Mouse (Mus musculus) midbrain, embryonic 12.5 days (tissue): ENCODE measurements at regions not wholly inside any gene's neighbourhood (a gene's known extent, or its start where the extent isn't known, plus 50 kb on each side); places are given as distances from the start of the nearest gene placed in this dataset.

Source experiments
- ATAC-seq: fragments of 200-750 bp; cut with Nextera tagmentation; 2 replicates; pipeline ENCODE4 v1.8.0; 2017; ENCODE audit warnings: low read depth, moderate TSS enrichment, moderate library complexity; ENCODE audit not compliant: low FRiP score
- H3K27ac ChIP-seq: fragments of 300-500 bp; sonication (generic); replicated peaks from 2 replicates; pipeline ENCODE4 v1.5.1; 2016; ENCODE audit warnings: mild to moderate bottlenecking
- H3K27me3 ChIP-seq: fragments of 300-500 bp; sonication (generic); 2 replicates; pipeline ENCODE4 v1.6.1; 2016; ENCODE audit warnings: mild to moderate bottlenecking
- H3K36me3 ChIP-seq: fragments of 300-500 bp; sonication (generic); 2 replicates; pipeline ENCODE4 v1.6.1; 2016
- H3K4me1 ChIP-seq: fragments of 300-500 bp; sonication (generic); 2 replicates; pipeline ENCODE4 v1.6.1; 2016
- H3K4me2 ChIP-seq: fragments of 300-500 bp; sonication (generic); replicated peaks from 2 replicates; pipeline ENCODE4 v1.6.1; 2016; ENCODE audit warnings: mild to moderate bottlenecking, moderate library complexity
- H3K4me3 ChIP-seq: fragments of 300-500 bp; sonication (generic); 2 replicates; pipeline ENCODE4 v1.5.1; 2016; ENCODE audit warnings: mild to moderate bottlenecking
- H3K9ac ChIP-seq: fragments of 300-500 bp; sonication (generic); replicated peaks from 2 replicates; pipeline ENCODE4 v1.6.1; 2016; ENCODE audit warnings: mild to moderate bottlenecking, moderate library complexity
- H3K9me3 ChIP-seq: fragments of 300-500 bp; sonication (generic); 2 replicates; pipeline ENCODE4 v1.6.1; 2016; ENCODE audit warnings: mild to moderate bottlenecking
- WGBS: fragments of 180-500 bp; shearing (Covaris S2); methylation state at CpG from one replicate; pipeline ENCODE4 v1.1.7; 2016; 5-methylcytosine and 5-hydroxymethylcytosine counted together

GRCm38 (mm10) chr13:112000293-112000665 lies 191.5 kb upstream of the Map3k1 start:
- no peak overlapping the region for H3K27ac ChIP-seq

DNA sequence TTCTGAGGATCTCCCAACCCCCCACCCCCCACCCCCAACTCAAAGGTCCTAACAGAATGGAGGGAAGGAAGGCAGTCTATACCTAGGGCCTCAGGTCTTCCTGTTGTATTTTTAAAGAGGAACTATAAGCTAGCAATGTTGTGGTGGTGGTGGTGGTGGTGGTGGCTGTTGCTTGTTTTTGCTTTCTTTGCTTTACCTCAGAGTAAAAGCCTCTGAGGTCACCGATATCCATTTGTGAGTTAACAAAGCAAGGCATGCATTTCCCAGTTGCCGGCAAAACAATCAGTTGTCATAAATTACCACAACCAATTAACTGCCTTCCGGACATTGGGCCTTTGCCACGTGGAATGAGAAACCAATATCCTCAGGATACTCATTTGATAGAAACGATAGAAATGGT lies 191.9 kb upstream of the Map3k1 start:
- 72% methylated on average over 5 of the region's 5 CpGs for WGBS
- no peaks in the 10 kb centered on the region for H3K27me3 ChIP-seq
- no peak overlapping the region for H3K27ac ChIP-seq
- peaks cover 24% of the 10 kb centered on the region for H3K4me1 ChIP-seq
- H3K9ac ChIP-seq: no peak overlapping the region
- ATAC-seq: no peak
- no peaks in the 10 kb centered on the region for H3K9me3 ChIP-seq
- no peak overlapping the region for H3K4me3 ChIP-seq
- H3K36me3 ChIP-seq: no peaks in the 10 kb centered on the region
- no peak overlapping the region for H3K4me2 ChIP-seq

More at GRCm38 (mm10) chr13:112000293-112000665, 191.5 kb upstream of the Map3k1 start:
- H3K4me3 ChIP-seq: no peak overlapping the region
- H3K36me3 ChIP-seq: no peaks in the 10 kb centered on the region
- no peak overlapping the region for H3K9ac ChIP-seq
- peaks cover 24% of the 10 kb centered on the region for H3K4me1 ChIP-seq
- H3K4me2 ChIP-seq: no peak overlapping the region
- ATAC-seq: no peak
- WGBS: 42% methylated on average over 6 of the region's 6 CpGs
- H3K9me3 ChIP-seq: no peaks in the 10 kb centered on the region
- H3K27me3 ChIP-seq: no peaks in the 10 kb centered on the region

GRCm38 (mm10) chr13:112001155-112002025 lies 192.6 kb upstream of the Map3k1 start:
- Histone ChIP-seq H3K4me3 (no peak overlapping the region), H3K4me1 (peaks cover 24% of the 10 kb centered on the region), H3K9ac (no peak overlapping the region), H3K9me3 (no peaks in the 10 kb centered on the region), H3K27ac (no peak overlapping the region), H3K36me3 (no peaks in the 10 kb centered on the region), H3K4me2 (no peak overlapping the region; the same call in 1 of the 2 replicates), H3K27me3 (no peaks in the 10 kb centered on the region)
- peak; percentile 61 for ATAC-seq
- 45% methylated on average over 20 of the region's 20 CpGs for WGBS

DNA sequence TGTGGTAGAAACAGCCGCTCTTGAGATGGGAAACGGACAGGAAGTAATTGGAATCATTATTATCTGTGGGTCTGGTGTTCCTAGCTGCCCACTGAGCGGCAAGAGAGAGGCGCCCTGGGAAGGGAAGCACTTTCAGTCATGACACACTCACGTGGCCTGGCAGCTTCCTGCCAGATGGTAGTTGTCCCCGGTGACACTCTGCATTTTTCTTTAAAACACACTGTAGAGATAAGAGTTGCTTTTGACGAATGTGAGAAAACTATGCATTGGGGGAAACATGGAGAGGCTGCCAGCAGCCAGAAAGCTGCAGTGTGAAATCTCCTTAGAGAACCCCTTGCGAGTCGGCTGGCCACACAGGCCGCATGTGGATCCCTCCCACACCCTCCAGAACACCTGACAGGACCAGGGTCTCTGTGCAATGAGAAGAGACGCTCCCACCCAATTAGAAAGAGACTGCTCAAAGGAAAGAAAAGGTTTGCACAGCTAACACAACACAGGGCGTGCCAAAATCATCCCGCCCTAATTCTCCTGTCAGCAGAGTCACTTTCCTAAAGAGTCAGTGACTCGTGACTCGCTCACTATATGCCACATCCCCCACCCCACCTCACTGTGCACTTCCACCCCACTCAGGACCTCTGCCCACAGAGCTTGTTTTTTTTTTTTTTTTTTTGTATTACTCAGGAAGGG lies 194.0 kb upstream of the Map3k1 start:
- Histone ChIP-seq H3K9me3 (no peaks in the 10 kb centered on the region), H3K4me2 (no peak overlapping the region), H3K27me3 (no peaks in the 10 kb centered on the region), H3K4me3 (no peak overlapping the region), H3K36me3 (no peaks in the 10 kb centered on the region), H3K4me1 (peaks cover 24% of the 10 kb centered on the region), H3K9ac (no peak overlapping the region), H3K27ac (no peak overlapping the region)
- peak; percentile 21; the same call in 1 of the 2 replicates for ATAC-seq
- WGBS: 70% methylated on average over 15 of the region's 15 CpGs

GRCm38 (mm10) chr13:112003445-112003844 lies 194.7 kb upstream of the Map3k1 start:
- H3K4me1 ChIP-seq: peaks cover 24% of the 10 kb centered on the region
- no peaks in the 10 kb centered on the region for H3K36me3 ChIP-seq
- no peak overlapping the region for H3K27ac ChIP-seq
- no peak overlapping the region for H3K4me2 ChIP-seq
- no peaks in the 10 kb centered on the region for H3K27me3 ChIP-seq
- WGBS: 78% methylated on average over 7 of the region's 7 CpGs
- no peak for ATAC-seq
- H3K9me3 ChIP-seq: no peaks in the 10 kb centered on the region
- H3K4me3 ChIP-seq: no peak overlapping the region
- no peak overlapping the region for H3K9ac ChIP-seq

GRCm38 (mm10) chr13:112004126-112004525 lies 195.3 kb upstream of the Map3k1 start:
- no peak for ATAC-seq
- no peaks in the 10 kb centered on the region for H3K9me3 ChIP-seq
- H3K27ac ChIP-seq: no peak overlapping the region
- peaks cover 24% of the 10 kb centered on the region for H3K4me1 ChIP-seq
- no peaks in the 10 kb centered on the region for H3K27me3 ChIP-seq
- no peak overlapping the region for H3K4me3 ChIP-seq
- H3K36me3 ChIP-seq: no peaks in the 10 kb centered on the region
- H3K4me2 ChIP-seq: no peak overlapping the region
- 91% methylated on average over 3 of the region's 3 CpGs for WGBS
- H3K9ac ChIP-seq: no peak overlapping the region

DNA sequence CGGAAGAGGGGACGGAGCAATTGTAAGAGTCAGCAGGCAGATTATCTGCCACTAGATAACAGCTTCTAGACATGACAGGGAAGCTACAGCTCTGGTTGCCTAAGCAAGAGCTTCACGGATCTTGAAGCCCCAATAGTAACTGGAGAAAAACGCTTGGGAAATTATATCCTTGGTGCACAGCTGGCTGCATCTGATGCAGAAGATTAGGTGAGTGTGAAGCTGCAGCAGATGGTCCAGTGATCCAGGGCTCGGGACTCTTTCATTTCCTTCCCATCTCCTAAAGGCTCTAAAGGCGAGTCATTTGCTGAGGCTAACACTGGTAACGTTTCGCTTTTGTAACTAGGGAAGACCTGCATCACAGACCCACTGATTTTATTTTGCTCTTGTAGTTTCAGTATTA lies 196.6 kb upstream of the Map3k1 start:
- Histone ChIP-seq H3K9ac (no peak overlapping the region), H3K4me3 (no peak overlapping the region), H3K4me2 (no peak overlapping the region), H3K9me3 (no peaks in the 10 kb centered on the region), H3K4me1 (peaks cover 22% of the 10 kb centered on the region), H3K36me3 (no peaks in the 10 kb centered on the region), H3K27me3 (no peaks in the 10 kb centered on the region), H3K27ac (no peak overlapping the region)
- ATAC-seq: no peak
- WGBS: 78% methylated on average over 8 of the region's 8 CpGs

- Histone ChIP-seq H3K27me3 (no peaks in the 10 kb centered on the region), H3K4me3 (no peak overlapping the region), H3K9me3 (no peaks in the 10 kb centered on the region), H3K4me1 (no peaks in the 10 kb centered on the region), H3K9ac (no peak overlapping the region), H3K36me3 (no peaks in the 10 kb centered on the region), H3K4me2 (no peak overlapping the region), H3K27ac (no peak overlapping the region)
- no peak for ATAC-seq
- 95% methylated on average over 5 of the region's 5 CpGs for WGBS
Measured at GRCm38 (mm10) chr13:112008806-112009205, 200.0 kb upstream of the Map3k1 start.

DNA sequence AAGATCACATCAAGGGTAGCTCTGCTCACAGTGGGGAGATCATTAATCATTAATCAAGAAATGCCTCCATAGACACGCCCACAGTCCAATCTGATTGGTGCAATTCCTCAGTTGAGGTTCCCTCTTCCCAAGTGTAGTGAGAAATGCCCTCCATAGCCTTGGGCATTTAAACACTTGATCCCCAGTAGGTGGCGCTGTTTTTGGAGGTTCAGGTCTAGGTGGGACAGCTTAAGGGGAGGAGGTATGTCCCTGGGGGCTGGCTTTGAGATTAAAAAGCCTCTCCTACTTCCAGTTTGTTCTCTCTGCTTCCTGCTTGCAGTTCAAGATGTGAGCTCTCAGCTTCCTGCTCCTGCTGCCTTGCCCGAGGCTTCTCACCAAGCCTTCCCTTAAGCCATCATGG lies 200.5 kb upstream of the Map3k1 start:
- no peak for ATAC-seq
- no peak overlapping the region for H3K4me3 ChIP-seq
- no peaks in the 10 kb centered on the region for H3K36me3 ChIP-seq
- H3K27me3 ChIP-seq: no peaks in the 10 kb centered on the region
- no peaks in the 10 kb centered on the region for H3K4me1 ChIP-seq
- H3K27ac ChIP-seq: no peak overlapping the region
- no peak overlapping the region for H3K9ac ChIP-seq
- H3K4me2 ChIP-seq: no peak overlapping the region
- no peaks in the 10 kb centered on the region for H3K9me3 ChIP-seq
- WGBS: 68% methylated on average over 3 of the region's 3 CpGs

GRCm38 (mm10) chr13:112010464-112010863 lies 201.7 kb upstream of the Map3k1 start:
- no peak overlapping the region for H3K4me3 ChIP-seq
- no peaks in the 10 kb centered on the region for H3K27me3 ChIP-seq
- H3K4me1 ChIP-seq: no peaks in the 10 kb centered on the region
- no peak overlapping the region for H3K9ac ChIP-seq
- no peak for ATAC-seq
- H3K36me3 ChIP-seq: no peaks in the 10 kb centered on the region
- H3K9me3 ChIP-seq: no peaks in the 10 kb centered on the region
- 86% methylated on average over 8 of the region's 8 CpGs for WGBS
- H3K4me2 ChIP-seq: no peak overlapping the region
- no peak overlapping the region for H3K27ac ChIP-seq

GRCm38 (mm10) chr13:112012640-112013039 lies 203.8 kb upstream of the Map3k1 start:
- no peaks in the 10 kb centered on the region for H3K27me3 ChIP-seq
- ATAC-seq: no peak
- H3K9me3 ChIP-seq: no peaks in the 10 kb centered on the region
- no peak overlapping the region for H3K4me2 ChIP-seq
- no peaks in the 10 kb centered on the region for H3K36me3 ChIP-seq
- no peak overlapping the region for H3K27ac ChIP-seq
- WGBS: 57% methylated on average over 1 of the region's 1 CpGs
- no peak overlapping the region for H3K9ac ChIP-seq
- H3K4me3 ChIP-seq: no peak overlapping the region
- no peaks in the 10 kb centered on the region for H3K4me1 ChIP-seq

GRCm38 (mm10) chr13:112015083-112015482 lies 206.3 kb upstream of the Map3k1 start:
- H3K9ac ChIP-seq: no peak overlapping the region
- no peak overlapping the region for H3K4me2 ChIP-seq
- 91% methylated on average over 3 of the region's 3 CpGs for WGBS
- H3K4me3 ChIP-seq: no peak overlapping the region
- H3K27me3 ChIP-seq: no peaks in the 10 kb centered on the region
- H3K9me3 ChIP-seq: no peaks in the 10 kb centered on the region
- H3K36me3 ChIP-seq: no peaks in the 10 kb centered on the region
- no peak for ATAC-seq
- H3K27ac ChIP-seq: no peak overlapping the region
- H3K4me1 ChIP-seq: no peaks in the 10 kb centered on the region
